Mouse (Mus musculus): ENCODE data around the gene Lipa. TPM values are rescaled to one million over a fixed set of nuclear protein-coding genes. Genes with fewer than 3 reads are reported as not detected.

Lipa gene
- polyA plus RNA-seq (2012; ENCODE audit: insufficient read depth, insufficient read length, missing spikeins) = 84.3 and 109 TPM in 2 replicates

DNA sequence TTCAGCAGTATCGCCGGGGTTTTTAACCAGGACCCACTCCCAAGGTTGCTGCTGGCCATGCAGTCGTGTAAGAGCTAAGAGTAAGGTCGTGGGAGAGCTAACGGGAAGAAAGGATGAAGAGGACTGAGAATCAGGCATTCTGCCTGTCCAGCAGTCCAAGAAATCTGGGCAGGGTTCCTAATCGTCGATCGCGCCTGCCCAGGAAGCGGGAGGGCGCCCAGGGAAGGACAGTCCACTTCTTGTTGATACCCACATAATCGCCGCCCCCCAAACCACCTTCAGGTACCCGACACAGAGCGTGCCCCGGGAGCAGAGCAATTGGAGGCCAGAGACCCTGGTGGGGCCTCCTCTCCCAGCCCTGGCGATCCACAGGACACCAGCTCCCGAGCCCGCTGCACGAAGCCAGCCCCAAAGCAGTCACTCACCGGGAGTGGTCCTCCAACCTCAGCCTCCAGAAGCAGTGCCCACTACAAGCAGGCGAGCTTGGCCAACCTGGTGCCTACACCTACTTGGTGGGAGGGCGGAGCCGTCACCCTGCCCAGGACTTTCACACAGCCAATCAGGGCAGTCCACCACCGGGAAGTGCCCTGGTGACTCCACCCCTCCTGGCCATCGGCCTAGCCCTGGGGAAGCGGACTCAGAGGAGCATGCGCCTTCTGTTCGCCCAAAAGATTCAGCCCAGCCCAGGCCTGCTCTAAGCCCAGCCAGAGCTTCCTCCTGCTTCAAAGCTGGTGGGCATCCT is at the start of gene Lipa:
Lipa (minus strand) TSS at position 534 of the 742 bp plus-strand sequence.
- H3K4me1 ChIP-seq (ENCODE audit: control insufficient read depth, insufficient read depth, insufficient read length, low read length) = peaks cover 5% of the 10 kb centered on the region; the same call in 1 of the 2 replicates
- peak within 1 kb of the TSS; percentile 58 for H3K27ac ChIP-seq (replicated peaks; ENCODE audit: low read depth, low read length)
- H3K4me3 ChIP-seq (ENCODE audit: insufficient read depth, low read depth, low read length) = peak within 1 kb of the TSS; percentile 71

DNA sequence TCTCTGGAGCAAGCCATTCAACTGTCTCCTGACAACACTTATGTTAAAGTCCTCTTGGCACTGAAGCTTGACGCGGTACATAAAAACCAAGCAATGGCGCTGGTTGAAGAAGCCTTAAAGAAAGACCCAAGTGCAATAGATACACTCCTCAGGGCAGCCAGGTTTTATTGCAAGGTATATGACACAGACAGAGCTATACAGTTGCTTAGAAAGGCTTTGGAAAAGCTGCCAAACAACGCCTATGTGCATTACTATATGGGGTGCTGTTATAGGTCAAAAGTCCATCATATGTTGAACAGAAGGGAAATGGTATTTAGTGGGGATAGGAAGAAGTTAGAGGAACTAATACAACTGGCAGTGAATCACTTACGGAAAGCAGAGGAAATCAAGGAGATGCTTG is 46.4 kb upstream of the Lipa start:
- Histone ChIP-seq H3K4me3 (ENCODE audit: insufficient read depth, low read depth, low read length) (no peak overlapping the region), H3K27ac (replicated peaks; ENCODE audit: low read depth, low read length) (no peak overlapping the region), H3K4me1 (ENCODE audit: control insufficient read depth, insufficient read depth, insufficient read length, low read length) (peaks cover 4% of the 10 kb centered on the region; the same call in 1 of the 2 replicates)

- peaks cover 4% of the 10 kb centered on the region; the same call in 1 of the 2 replicates for H3K4me1 ChIP-seq (ENCODE audit: control insufficient read depth, insufficient read depth, insufficient read length, low read length)
- no peak overlapping the region for H3K27ac ChIP-seq (replicated peaks; ENCODE audit: low read depth, low read length)
- H3K4me3 ChIP-seq (ENCODE audit: insufficient read depth, low read depth, low read length) = peak overlapping the region; percentile 32; the same call in 1 of the 2 replicates
Observed at GRCm38 (mm10) chr19:34571080-34571479, 43.8 kb upstream of the Lipa start.

DNA sequence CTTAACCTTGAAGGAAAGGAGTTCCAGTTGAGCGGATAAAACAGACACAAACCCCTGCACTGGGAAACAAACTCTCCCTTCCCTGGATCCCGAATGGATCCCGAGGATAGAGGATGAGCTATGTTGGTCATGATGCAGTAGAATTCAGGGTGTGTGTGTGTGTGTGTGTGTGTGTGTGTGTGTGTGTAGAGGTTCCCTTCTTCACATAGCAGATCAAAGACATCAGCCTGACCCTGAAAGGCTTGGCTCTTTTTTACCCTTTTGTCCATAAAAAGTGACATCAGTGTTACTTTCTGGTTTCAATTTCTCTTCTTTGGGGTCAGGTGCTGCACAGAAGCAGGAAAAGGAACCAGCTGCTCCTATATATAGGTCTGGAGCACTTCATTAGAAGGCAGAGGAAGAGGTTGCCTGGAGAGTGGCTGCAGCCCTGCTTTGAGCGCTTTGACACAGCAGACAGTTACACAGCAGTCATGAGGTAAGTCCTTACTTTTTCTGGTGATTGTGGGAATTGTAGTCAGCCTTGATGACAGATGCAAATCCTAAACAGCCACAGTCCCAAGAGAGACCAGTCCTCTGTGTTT is 42.7 kb upstream of the Lipa start:
- peak overlapping the region; percentile 43 for H3K4me3 ChIP-seq (ENCODE audit: insufficient read depth, low read depth, low read length)
- H3K27ac ChIP-seq (replicated peaks; ENCODE audit: low read depth, low read length) = peak overlapping the region; percentile 72
- H3K4me1 ChIP-seq (ENCODE audit: control insufficient read depth, insufficient read depth, insufficient read length, low read length) = peaks cover 4% of the 10 kb centered on the region; the same call in 1 of the 2 replicates

- Histone ChIP-seq H3K4me1 (ENCODE audit: control insufficient read depth, insufficient read depth, insufficient read length, low read length) (peaks cover 4% of the 10 kb centered on the region; the same call in 1 of the 2 replicates), H3K4me3 (ENCODE audit: insufficient read depth, low read depth, low read length) (peak overlapping the region; percentile 43), H3K27ac (replicated peaks; ENCODE audit: low read depth, low read length) (peak overlapping the region; percentile 72)
Observed at GRCm38 (mm10) chr19:34568988-34569895, 42.0 kb upstream of the Lipa start.

- Histone ChIP-seq H3K4me1 (ENCODE audit: control insufficient read depth, insufficient read depth, insufficient read length, low read length) (peaks cover 4% of the 10 kb centered on the region; the same call in 1 of the 2 replicates), H3K4me3 (ENCODE audit: insufficient read depth, low read depth, low read length) (no peak overlapping the region), H3K27ac (replicated peaks; ENCODE audit: low read depth, low read length) (no peak overlapping the region)
Observed at GRCm38 (mm10) chr19:34566178-34566784, 39.0 kb upstream of the Lipa start.

- Histone ChIP-seq H3K4me3 (ENCODE audit: insufficient read depth, low read depth, low read length) (no peak overlapping the region), H3K27ac (replicated peaks; ENCODE audit: low read depth, low read length) (no peak overlapping the region), H3K4me1 (ENCODE audit: control insufficient read depth, insufficient read depth, insufficient read length, low read length) (no peaks in the 10 kb centered on the region)
Observed at GRCm38 (mm10) chr19:34562556-34562955, 35.3 kb upstream of the Lipa start.

- no peak overlapping the region for H3K4me3 ChIP-seq (ENCODE audit: insufficient read depth, low read depth, low read length)
- no peak overlapping the region for H3K27ac ChIP-seq (replicated peaks; ENCODE audit: low read depth, low read length)
- no peaks in the 10 kb centered on the region; the same call in 1 of the 2 replicates for H3K4me1 ChIP-seq (ENCODE audit: control insufficient read depth, insufficient read depth, insufficient read length, low read length)
Observed at GRCm38 (mm10) chr19:34556621-34557020, 29.3 kb upstream of the Lipa start.

DNA sequence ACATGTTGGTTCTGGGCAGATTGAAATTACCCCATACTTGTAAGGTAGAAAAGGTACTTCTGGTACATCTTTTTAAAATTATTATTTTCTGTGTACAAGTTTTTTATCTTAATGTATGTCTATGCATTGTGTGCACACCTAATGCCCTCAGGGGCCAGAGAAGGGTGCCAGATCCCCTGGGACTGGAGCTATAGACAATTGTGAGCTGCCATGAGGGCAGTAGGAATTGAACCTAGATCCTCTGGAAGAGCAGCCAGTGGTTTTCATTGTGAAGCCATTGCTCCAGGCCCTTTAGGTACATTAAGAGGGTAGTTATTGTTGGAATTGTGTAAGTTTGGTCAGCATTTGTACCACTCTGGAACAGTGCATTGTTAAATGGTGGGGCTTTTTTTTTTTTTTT is 26.8 kb upstream of the Lipa start:
- Histone ChIP-seq H3K27ac (replicated peaks; ENCODE audit: low read depth, low read length) (no peak overlapping the region), H3K4me1 (ENCODE audit: control insufficient read depth, insufficient read depth, insufficient read length, low read length) (no peaks in the 10 kb centered on the region; the same call in 1 of the 2 replicates), H3K4me3 (ENCODE audit: insufficient read depth, low read depth, low read length) (no peak overlapping the region)

DNA sequence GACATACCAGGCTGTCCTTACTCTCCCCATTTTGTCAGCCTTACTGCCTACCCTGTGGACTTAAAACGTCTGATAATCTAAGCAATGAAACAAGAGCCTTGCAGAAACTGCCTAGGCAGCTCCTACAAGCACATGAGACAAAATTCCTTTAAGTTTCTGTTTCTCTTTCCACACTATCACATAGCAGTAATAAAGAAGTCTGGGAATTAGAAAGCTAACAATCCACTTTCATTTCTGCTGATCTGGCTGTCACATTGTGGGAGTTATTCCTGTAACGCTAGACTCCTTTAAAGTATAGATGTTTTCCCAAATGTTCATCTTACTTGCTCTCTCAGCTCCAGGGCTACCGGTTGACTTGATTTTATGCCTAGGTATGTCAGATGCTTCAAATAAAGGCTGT is 26.2 kb upstream of the Lipa start:
- H3K4me1 ChIP-seq (ENCODE audit: control insufficient read depth, insufficient read depth, insufficient read length, low read length) = no peaks in the 10 kb centered on the region; the same call in 1 of the 2 replicates
- H3K27ac ChIP-seq (replicated peaks; ENCODE audit: low read depth, low read length) = peak overlapping the region; percentile 71
- peak overlapping the region; percentile 26 for H3K4me3 ChIP-seq (ENCODE audit: insufficient read depth, low read depth, low read length)

DNA sequence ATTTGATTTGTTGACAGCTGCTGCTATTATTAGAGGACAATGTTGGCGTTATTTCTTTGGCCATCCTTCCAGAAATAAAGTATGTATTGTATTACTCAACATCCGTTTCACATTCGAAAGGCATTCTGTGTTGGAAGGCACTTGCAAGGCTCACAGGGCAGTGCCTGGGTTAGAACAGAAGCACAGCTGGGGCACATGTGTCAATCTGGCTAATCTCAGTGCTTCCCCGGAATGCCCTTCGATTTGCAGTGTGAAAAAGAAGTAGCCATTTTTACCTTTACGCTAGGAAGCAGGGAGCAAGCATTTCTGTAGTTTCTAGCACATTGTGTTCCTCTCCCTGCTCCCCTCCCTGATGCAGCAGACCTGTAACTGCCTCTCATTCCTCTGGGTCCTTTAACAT is 25.7 kb upstream of the Lipa start:
- Histone ChIP-seq H3K27ac (replicated peaks; ENCODE audit: low read depth, low read length) (peak overlapping the region; percentile 71), H3K4me3 (ENCODE audit: insufficient read depth, low read depth, low read length) (peak overlapping the region; percentile 26), H3K4me1 (ENCODE audit: control insufficient read depth, insufficient read depth, insufficient read length, low read length) (no peaks in the 10 kb centered on the region; the same call in 1 of the 2 replicates)

- no peaks in the 10 kb centered on the region; the same call in 1 of the 2 replicates for H3K4me1 ChIP-seq (ENCODE audit: control insufficient read depth, insufficient read depth, insufficient read length, low read length)
Observed at GRCm38 (mm10) chr19:34551981-34552380, 24.7 kb upstream of the Lipa start.

GRCm38 (mm10) chr19:34550534-34551223 is 23.4 kb upstream of the Lipa start, which contains the start of gene Ifit2:
Gene Ifit2, plus strand, starts transcription at chr19:34550694.
- Histone ChIP-seq H3K27ac (replicated peaks; ENCODE audit: low read depth, low read length) (peak within 1 kb of the TSS; percentile 74), H3K4me3 (ENCODE audit: insufficient read depth, low read depth, low read length) (peak within 1 kb of the TSS; percentile 82), H3K4me1 (ENCODE audit: control insufficient read depth, insufficient read depth, insufficient read length, low read length) (no peaks in the 10 kb centered on the region; the same call in 1 of the 2 replicates)

More at GRCm38 (mm10) chr19:34551981-34552380, 24.7 kb upstream of the Lipa start:
- Histone ChIP-seq H3K27ac (replicated peaks; ENCODE audit: low read depth, low read length) (peak overlapping the region; percentile 74), H3K4me3 (ENCODE audit: insufficient read depth, low read depth, low read length) (peak overlapping the region; percentile 27; the same call in 1 of the 2 replicates)

DNA sequence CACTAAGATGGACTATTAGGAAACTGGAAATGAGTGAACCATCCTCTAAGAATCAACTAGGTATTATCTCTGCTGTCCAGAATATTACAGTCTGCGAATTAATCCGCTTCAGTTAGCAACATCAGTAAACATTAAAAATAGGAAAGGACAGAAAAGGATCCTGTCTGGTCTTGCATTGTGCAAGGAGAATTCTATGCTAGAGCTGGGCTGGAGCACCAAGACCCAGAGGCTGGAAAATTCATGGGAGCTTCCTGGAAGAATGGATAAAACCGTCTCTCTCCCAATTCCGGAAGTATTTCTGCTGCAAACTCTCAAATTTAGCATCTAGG is 22.9 kb upstream of the Lipa start:
- no peak overlapping the region for H3K27ac ChIP-seq (replicated peaks; ENCODE audit: low read depth, low read length)
- H3K4me1 ChIP-seq (ENCODE audit: control insufficient read depth, insufficient read depth, insufficient read length, low read length) = no peaks in the 10 kb centered on the region; the same call in 1 of the 2 replicates
- H3K4me3 ChIP-seq (ENCODE audit: insufficient read depth, low read depth, low read length) = peak overlapping the region; percentile 27; the same call in 1 of the 2 replicates

Data from brown adipose tissue, adult 24 weeks (tissue).